Mouse (Mus musculus) liver, adult (tissue): ENCODE data around the gene Gm11595.
A peak's percentile ranks its signal among the peaks of the same experiment; 100 is the strongest.
"Not testable (repeated sequence)": the region's sequence is repeated elsewhere in the genome, so short reads cannot be mapped to it uniquely, and the experiment has no call there.

Experiments
- GATA4 ChIP-seq: IDR thresholded peaks from 2 replicates; pipeline ENCODE4 v1.6.1; 2014; ENCODE audit warnings: mild to moderate bottlenecking, low read length; ENCODE audit not compliant: insufficient replicate concordance

Gene Gm11595

DNA sequence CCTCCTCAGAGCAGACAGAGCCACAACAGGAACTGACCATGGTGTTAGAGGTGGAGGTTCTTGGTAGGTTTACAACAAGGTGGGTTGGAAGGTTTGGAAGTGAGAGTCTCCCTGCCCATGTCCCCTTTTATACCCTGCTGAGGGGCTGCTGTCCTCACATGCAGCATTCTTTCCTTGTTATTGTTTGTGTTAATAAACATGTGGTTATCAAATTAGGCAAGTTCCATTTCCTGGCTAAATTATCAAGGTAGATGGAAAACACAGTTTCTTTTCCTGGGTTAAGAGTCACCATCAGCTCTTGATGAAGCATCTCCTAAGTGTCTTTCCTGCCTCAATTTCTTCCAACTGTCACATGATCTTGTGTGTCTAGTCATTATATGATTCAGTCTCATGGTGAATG is at the start of gene Gm11595:
TSS of gene Gm11595 (minus strand) at position 101 of the 400 bp plus-strand sequence.
- TF ChIP-seq GATA4 = not testable (repeated sequence)

DNA sequence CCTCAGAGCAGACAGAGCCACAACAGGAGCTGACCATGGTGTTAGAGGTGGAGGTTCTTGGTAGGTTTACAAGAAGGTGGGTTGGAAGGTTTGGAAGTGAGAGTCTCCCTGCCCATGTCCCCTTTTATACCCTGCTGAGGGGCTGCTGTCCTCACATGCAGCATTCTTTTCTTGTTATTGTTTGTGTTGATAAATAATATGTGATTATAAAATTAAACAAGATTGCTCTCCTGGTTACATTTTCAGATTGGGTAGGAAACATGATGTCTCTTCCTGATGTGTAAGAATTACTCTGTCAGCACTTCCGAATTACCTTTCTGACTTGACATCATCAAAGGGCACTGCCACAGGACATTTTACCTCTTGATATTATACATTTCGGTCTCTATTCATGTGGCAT is 42.9 kb upstream of the Gm11595 start, which contains the start of gene Gm11564:
TSS of gene Gm11564 (minus strand) at position 101 of the 400 bp plus-strand sequence.
- not testable (repeated sequence) for TF ChIP-seq GATA4

DNA sequence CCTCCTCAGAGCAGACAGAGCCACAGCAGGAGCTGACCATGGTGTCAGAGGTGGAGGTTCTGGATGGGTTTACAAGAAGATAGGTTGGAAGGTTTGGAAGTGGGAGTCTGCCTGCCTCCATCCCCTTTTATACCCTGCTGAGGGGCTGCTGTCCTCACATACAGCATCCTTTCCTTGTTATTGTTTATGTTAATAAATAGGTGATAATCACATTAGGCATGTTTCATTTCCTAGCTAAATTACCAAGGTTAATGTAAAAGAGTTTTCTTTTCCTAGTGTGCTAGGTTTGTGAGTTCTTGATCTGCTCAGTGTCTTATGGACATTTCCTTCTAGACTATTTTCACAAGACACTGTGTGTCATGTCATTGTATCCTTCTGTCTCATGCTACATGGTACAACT is 37.1 kb upstream of the Gm11595 start, which contains the start of gene Krtap4-13:
TSS of gene Krtap4-13 (minus strand) at position 101 of the 400 bp plus-strand sequence.
- not testable (repeated sequence) for TF ChIP-seq GATA4

DNA sequence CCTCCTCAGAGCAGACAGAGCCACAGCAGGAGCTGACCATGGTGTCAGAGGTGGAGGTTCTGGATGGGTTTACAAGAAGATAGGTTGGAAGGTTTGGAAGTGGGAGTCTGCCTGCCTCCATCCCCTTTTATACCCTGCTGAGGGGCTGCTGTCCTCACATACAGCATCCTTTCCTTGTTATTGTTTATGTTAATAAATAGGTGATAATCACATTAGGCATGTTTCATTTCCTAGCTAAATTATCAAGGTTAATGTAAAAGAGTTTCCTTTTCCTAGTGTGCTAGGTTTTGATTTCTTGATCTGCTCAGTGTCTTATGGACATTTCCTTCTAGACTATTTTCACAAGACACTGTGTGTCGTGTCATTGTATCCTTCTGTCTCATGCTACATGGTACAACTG is 31.6 kb upstream of the Gm11595 start, which contains the start of gene Gm11554:
TSS of gene Gm11554 (minus strand) at position 101 of the 400 bp plus-strand sequence.
- TF ChIP-seq GATA4 = not testable (repeated sequence)

DNA sequence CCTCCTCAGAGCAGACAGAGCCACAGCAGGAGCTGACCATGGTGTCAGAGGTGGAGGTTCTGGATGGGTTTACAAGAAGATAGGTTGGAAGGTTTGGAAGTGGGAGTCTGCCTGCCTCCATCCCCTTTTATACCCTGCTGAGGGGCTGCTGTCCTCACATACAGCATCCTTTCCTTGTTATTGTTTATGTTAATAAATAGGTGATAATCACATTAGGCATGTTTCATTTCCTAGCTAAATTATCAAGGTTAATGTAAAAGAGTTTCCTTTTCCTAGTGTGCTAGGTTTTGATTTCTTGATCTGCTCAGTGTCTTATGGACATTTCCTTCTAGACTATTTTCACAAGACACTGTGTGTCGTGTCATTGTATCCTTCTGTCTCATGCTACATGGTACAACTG is 26.1 kb upstream of the Gm11595 start, which contains the start of gene Gm11569:
TSS of gene Gm11569 (minus strand) at position 101 of the 400 bp plus-strand sequence.
- TF ChIP-seq GATA4 = not testable (repeated sequence)

DNA sequence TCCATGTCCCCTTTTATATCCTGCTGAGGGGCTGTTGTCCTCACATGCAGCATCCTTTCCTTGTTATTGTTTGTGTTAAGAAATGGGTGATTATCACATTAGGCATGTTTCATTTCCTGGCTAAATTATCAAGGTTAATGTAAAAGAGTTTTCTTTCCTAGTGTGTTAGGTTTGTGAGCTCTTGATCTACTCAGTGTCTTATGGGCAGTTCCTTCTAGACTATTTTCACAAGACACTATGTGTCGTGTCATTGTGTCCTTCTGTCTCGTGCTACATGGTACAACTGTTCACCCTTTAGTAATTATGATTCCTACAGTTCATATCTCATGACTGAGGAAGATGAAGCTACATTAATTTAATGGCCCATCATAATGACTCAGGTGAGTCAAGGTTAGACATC is 20.7 kb upstream of the Gm11595 start, which contains the start of gene Gm11596:
TSS of gene Gm11596 (minus strand) at position 101 of the 400 bp plus-strand sequence.
- no peak for TF ChIP-seq GATA4

DNA sequence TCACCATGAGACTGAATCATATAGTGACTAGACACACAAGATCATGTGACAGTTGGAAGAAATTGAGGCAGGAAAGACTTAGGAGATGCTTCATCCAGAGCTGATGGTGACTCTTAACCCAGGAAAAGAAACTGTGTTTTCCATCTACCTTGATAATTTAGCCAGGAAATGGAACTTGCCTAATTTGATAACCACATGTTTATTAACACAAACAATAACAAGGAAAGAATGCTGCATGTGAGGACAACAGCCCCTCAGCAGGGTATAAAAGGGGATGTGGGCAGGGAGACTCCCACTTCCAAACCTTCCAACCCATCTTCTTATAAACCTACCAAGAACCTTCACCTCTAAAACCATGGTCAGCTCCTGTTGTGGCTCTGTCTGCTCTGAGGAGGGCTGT is 12.2 kb upstream of the Gm11595 start, which contains the start of gene Krtap4-9:
TSS of gene Krtap4-9 (plus strand) at position 301 of the 400 bp plus-strand sequence.
- TF ChIP-seq GATA4 = not testable (repeated sequence)

DNA sequence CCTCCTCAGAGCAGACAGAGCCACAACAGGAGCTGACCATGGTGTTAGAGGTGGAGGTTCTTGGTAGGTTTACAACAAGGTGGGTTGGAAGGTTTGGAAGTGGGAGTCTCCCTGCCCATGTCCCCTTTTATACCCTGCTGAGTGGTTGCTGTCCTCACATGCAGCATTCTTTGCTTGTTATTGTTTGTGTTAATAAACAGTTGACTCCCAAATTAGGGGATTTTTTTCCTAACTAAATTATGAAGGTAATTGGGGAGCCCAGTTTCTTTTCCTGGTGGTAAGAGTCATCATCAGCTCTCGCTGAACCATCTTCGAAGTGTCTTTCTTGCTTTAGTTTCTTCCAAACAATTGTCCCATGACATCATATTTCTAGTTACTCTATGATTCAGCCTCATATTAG is 7.9 kb upstream of the Gm11595 start, which contains the start of gene Krtap4-8:
TSS of gene Krtap4-8 (minus strand) at position 101 of the 400 bp plus-strand sequence.
- no peak for TF ChIP-seq GATA4

DNA sequence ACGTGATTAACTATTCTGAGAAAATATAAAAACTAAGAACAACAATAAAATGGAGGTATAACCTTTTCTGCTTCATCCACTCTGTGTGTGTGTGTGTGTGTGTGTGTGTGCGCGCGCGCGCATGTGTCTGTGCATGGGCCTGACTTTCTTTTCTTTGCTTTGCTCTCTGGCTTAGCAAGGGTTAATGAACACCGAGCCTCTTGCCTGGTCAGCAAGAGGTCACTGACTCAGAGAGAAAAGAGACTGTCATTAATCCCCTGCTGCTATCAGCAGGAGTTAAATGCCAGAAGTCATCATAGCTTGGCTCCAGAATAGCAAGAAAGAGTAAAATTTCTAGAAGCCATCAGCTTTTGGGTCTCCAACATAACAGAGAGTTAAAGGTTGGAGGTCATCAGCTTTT is 5.7 kb upstream of the Gm11595 start:
- TF ChIP-seq GATA4 = no peak

DNA sequence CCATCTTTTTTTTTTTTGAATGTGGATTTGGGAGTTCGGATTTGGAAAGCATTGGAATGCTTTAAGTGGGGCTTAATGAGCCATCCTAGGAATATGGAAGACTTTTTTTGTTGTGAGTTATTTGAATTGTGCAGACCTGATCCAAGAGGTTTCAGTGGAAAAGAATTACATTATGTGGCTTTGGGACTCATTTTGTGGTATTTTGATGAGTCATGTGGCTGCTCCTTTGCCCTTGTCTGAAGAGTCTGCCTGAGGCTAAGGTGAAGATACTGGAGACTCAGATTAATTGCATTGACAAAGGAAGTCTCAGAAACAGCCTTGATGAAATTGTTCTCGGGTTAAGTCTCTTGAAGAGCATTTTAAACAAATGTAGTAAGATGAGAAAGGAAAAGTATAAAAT is 4.3 kb downstream of the Gm11595 start:
- TF ChIP-seq GATA4 = no peak

DNA sequence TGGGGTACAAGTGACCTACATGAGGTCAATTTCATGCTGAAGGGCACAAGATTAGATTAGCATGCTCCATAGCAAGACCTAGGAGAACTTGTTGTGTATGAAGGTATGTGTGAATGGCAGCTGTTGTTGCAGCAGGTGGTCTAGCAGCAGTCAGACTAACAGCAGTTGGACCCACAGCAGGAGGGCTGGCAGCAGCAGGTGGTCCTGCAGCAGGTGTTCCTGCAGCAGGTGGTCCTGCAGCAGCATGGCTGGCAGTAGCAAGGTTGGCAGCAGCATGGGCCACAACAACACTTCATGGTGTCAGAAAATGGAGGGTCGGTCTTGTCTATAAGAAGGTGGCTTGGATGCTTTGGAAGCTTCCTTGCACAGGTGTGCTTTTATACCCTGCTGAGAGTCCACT is 13.8 kb downstream of the Gm11595 start:
- no peak for TF ChIP-seq GATA4

DNA sequence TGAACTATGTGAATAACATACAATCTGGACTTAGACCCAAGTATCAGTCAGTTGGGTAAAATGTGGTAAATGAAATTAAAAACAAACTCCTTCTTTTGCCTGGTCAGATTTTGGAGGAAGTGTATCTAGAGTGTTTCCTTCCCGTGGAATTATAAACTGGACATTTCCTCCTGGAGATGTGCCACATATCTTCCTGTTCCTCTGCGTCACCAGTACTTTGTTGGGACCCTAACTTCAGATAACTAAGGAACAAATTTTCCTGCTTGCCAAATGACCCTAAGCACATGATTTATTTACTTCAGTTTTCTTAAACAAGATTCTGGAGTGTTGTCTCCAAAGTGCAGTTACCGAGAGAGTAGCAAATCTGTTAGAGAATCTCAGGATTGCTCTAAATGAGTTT is 28.7 kb downstream of the Gm11595 start:
- TF ChIP-seq GATA4 = peak; percentile 80

DNA sequence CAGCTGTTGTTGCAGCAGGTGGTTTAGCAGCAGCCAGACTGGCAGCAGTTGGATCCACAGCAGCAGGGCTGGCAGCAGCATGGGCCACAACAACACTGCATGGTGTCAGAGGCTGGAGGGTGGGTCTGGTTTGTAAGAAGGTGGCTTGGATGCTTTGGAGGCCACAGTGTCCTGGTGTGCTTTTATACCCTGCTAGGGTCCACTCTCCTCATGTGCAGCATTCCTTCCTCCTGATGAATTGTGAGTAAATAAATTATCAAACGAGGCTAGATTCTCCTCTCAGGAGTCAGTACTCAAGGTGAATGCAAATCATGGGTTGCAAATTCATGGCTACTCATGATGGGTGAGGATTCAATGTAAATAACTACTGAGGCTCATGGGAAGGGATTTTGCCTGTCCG is 38.5 kb downstream of the Gm11595 start, which contains the start of gene Gm14180:
TSS of gene Gm14180 (minus strand) at position 101 of the 400 bp plus-strand sequence.
- no peak for TF ChIP-seq GATA4

DNA sequence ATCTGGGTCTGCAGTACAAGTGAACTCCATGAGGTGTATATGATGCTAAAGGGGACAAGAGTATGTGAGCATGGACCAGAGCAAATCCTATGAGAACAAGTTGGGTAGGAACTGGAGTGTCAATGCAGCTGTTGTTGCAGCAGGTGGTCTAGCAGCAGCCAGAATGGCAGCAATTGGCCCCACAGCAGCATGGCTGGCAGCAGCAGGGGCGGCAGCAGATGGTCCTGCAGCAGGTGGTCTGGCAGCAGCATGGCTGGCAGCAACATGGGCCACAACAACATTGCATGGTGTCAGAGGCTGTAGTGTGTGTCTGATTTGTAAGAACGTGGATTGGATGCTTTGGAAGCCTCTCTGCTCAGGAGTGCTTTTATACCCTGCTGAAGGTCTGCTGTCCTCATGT is 48.7 kb downstream of the Gm11595 start:
- no peak for TF ChIP-seq GATA4
